In the genomic region with DNA sequence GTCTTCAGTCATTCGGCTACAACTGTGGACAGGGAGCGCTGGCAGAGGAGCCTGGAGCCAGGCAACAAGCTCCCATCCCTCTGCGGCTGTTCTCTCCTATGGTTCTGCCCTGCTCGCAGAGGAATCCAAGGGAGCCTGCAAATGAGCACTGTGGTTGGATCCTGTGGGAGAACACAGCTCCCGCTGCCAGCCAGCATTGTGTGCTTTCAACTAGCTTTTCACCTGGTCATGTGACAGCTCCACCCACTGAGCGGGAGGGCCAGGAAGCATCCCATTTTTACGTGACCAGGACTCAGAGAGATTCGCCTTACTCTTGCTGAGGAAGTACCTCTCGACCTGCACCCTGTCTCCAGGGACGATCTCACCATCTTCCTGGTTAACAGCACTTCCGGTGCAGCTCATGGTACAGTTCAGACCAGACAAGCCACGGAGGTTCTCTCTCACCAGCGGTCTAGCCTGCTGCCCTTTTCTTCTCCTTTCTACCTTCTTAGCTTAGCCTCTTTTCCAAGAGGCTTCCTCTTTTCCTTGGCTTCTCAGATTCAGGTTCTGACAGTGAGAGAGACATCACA, we compare ENCODE assay signal across 11 mouse cellular contexts.
DNase-seq lines count a peak whose midpoint lies in the region; ATAC-seq and TF ChIP-seq lines count a peak whose summit lies in the region.
"Had no signal": no experiment of that assay in that cellular context is flagged by ENCODE, and none has a peak within 500 bp of the region (broad histone marks: within the 10 kb centered on the region; RNA-seq: fewer than 3 reads in every experiment).

No protein-coding gene starts in this region.

- DNase-seq in heart, postnatal 36 days = no peak
- DNase-seq in testis, postnatal 10 days (ENCODE audit: low spot score) = no peak
- peak; percentile 11 to 38 for DNase-seq in left cerebral cortex, postnatal 25 days (ENCODE audit: low spot score in 2 of 2)
- no peak for DNase-seq in urinary bladder, postnatal 10 days (ENCODE audit: low spot score)
- no peak for DNase-seq in spleen, postnatal 14 days (ENCODE audit: low spot score in 2 of 2)
- DNase-seq: cerebellum, adult 11 months; spleen, adult 18-20 months had no signal

- WGBS in heart, embryonic 15.5 days = 42% methylated on average over 13 of the region's 13 CpGs
- WGBS in stomach, embryonic 16.5 days = 46% methylated on average over 13 of the region's 13 CpGs

- H3K27ac ChIP-seq in heart, embryonic 15.5 days = no peak overlapping the region
- no peak overlapping the region for H3K27ac ChIP-seq in testis, adult 2 months (ENCODE audit: control insufficient read depth, insufficient read depth, low read depth, low read length)
- no peak overlapping the region for H3K27ac ChIP-seq in stomach, embryonic 16.5 days (ENCODE audit: low read length)
- H3K27ac ChIP-seq: macrophage had no signal

- no peaks in the 10 kb centered on the region for H3K9me3 ChIP-seq in heart, embryonic 15.5 days (replicated peaks)
- H3K9me3 ChIP-seq in stomach, embryonic 16.5 days (replicated peaks; ENCODE audit: control insufficient read depth, low read length) = no peaks in the 10 kb centered on the region

- H3K4me1 ChIP-seq in heart, embryonic 15.5 days (replicated peaks) = no peaks in the 10 kb centered on the region; the same call in 1 of the 2 replicates
- peaks cover 3% of the 10 kb centered on the region for H3K4me1 ChIP-seq in testis, adult 2 months (ENCODE audit: control insufficient read depth, insufficient read depth, low read length)
- peaks cover 14% of the 10 kb centered on the region; the same call in 1 of the 2 replicates for H3K4me1 ChIP-seq in stomach, embryonic 16.5 days (ENCODE audit: control insufficient read depth, insufficient read depth, low read length)

- TF ChIP-seq POLR2A in testis, adult 2 months (IDR thresholded peaks at IDR 0.05; ENCODE audit: control insufficient read depth, low read depth, low read length) = no peak

- intact Hi-C loops in heart, postnatal 36 days (cut with DNase I) = no loop called here
- intact Hi-C loops in left cerebral cortex, postnatal 25 days (cut with DNase I) = loop anchor here (5.0 kb wide), 1 partner anchor 469 kb away; no protein-coding TSS in a partner anchor

- H3K36me3 ChIP-seq in heart, embryonic 15.5 days = no peaks in the 10 kb centered on the region
- no peaks in the 10 kb centered on the region for H3K36me3 ChIP-seq in testis, adult 2 months (ENCODE audit: control insufficient read depth, insufficient read depth, low read length)
- H3K36me3 ChIP-seq in stomach, embryonic 16.5 days (ENCODE audit: control insufficient read depth, insufficient read depth, low read length) = no peaks in the 10 kb centered on the region

- H3K4me3 ChIP-seq in heart, embryonic 15.5 days = no peak overlapping the region
- peak overlapping the region; percentile 48 for H3K4me3 ChIP-seq in testis, adult 2 months (ENCODE audit: control insufficient read depth, low read depth, low read length)
- H3K4me3 ChIP-seq in stomach, embryonic 16.5 days (replicated peaks; ENCODE audit: low read length) = no peak overlapping the region

- H3K4me2 ChIP-seq in heart, embryonic 15.5 days = peak overlapping the region; percentile 19
- 0 out of 2 replicates have a peak overlapping the region, but pooled peaks have one; percentile 5 for H3K4me2 ChIP-seq in stomach, embryonic 16.5 days (ENCODE audit: low read depth, low read length)

- no peak for ATAC-seq in heart, embryonic 15.5 days (replicated peaks; ENCODE audit: insufficient number of reproducible peaks, insufficient read depth, low FRiP score, low read depth)
- no peak for ATAC-seq in stomach, embryonic 16.5 days (ENCODE audit: insufficient read depth, low FRiP score)

- no peak for TF ChIP-seq CTCF in testis, adult 2 months (IDR thresholded peaks at IDR 0.05; ENCODE audit: control insufficient read depth, insufficient read depth, insufficient replicate concordance, low read depth, low read length)

- no peak overlapping the region for H3K9ac ChIP-seq in heart, embryonic 15.5 days
- no peak overlapping the region for H3K9ac ChIP-seq in stomach, embryonic 16.5 days (ENCODE audit: low read length)

- H3K27me3 ChIP-seq in heart, embryonic 15.5 days = no peaks in the 10 kb centered on the region
- H3K27me3 ChIP-seq in testis, adult 2 months (ENCODE audit: control insufficient read depth, insufficient read depth, low read length) = no peaks in the 10 kb centered on the region
- H3K27me3 ChIP-seq in stomach, embryonic 16.5 days (ENCODE audit: control insufficient read depth, insufficient read depth, low read length) = no peaks in the 10 kb centered on the region

Comparison
In these comparisons a context has a peak if more than half of its experiments do, and no peak if none do; other contexts are left out.
1. DNase-seq: peak in left cerebral cortex, postnatal 25 days (2 of 2); none in heart, postnatal 36 days (0 of 2), testis, postnatal 10 days (single experiment), urinary bladder, postnatal 10 days (single experiment) and spleen, postnatal 14 days (0 of 2).